Mouse (Mus musculus) urinary bladder, postnatal 0 days (tissue): ENCODE measurements around the gene Rgma. TPM values are rescaled to one million over a fixed set of nuclear protein-coding genes. Genes with fewer than 3 reads are reported as not detected.

Experiments used
- polyA plus RNA-seq: library from polyadenylated mRNA; unstranded; fragments of >200 nt; fragmentation: Nextera tagmentation; extraction: Ambion mirVana; gene quantifications from 2 replicates; pipeline ENCODE4 v1.2.1, GENCODE M21; 2015

Rgma gene
- polyA plus RNA-seq, result 2.6 and 3.3 TPM in 2 replicates

GRCm38 (mm10) chr7:73375257-73376100, at the start of gene Rgma:
TSS of gene Rgma (plus strand) at chr7:73375509.

Other genes starting within 250 kb of the Rgma start
- gene Chd2, start 166.3 kb downstream of the Rgma start, polyA plus RNA-seq, result 19.7 and 26.6 TPM in 2 replicates